Mouse (Mus musculus) olfactory bulb, adult 2 months (tissue): Measurements from ENCODE around the gene Nav2. TPM values are rescaled to one million over a fixed set of nuclear protein-coding genes. Genes with fewer than 3 reads are reported as not detected.

Experiments used
- H3K27ac ChIP-seq: fragments of 200-500 bp; 2 replicates; pipeline ENCODE4 v1.5.1; 2012; ENCODE audit warnings: low read depth, low read length; ENCODE audit not compliant: insufficient read depth
- H3K4me1 ChIP-seq: fragments of 200-500 bp; 2 replicates; pipeline ENCODE4 v1.6.1; 2012; ENCODE audit warnings: low read length; ENCODE audit not compliant: control insufficient read depth, insufficient read depth
- H3K4me3 ChIP-seq: fragments of 200-500 bp; 2 replicates; pipeline ENCODE4 v1.5.1; 2012; ENCODE audit warnings: mild to moderate bottlenecking, low read depth, low read length, moderate library complexity; ENCODE audit not compliant: insufficient read depth
- CTCF ChIP-seq: fragments of 200-500 bp; IDR thresholded peaks from 2 replicates; pipeline ENCODE4 v1.5.1; 2012; ENCODE audit warnings: low read depth, mild to moderate bottlenecking, low read length, moderate library complexity; ENCODE audit not compliant: insufficient read depth
- POLR2A ChIP-seq: fragments of 200-500 bp; IDR thresholded peaks from 2 replicates; pipeline ENCODE4 v1.6.1; 2012; ENCODE audit warnings: mild to moderate bottlenecking, low read depth, low read length, moderate library complexity; ENCODE audit not compliant: insufficient read depth
- WGBS: fragments of 180-500 bp; shearing (Covaris S2); methylation state at CpG from one replicate; pipeline ENCODE4 v1.1.7; 2018; 5-methylcytosine and 5-hydroxymethylcytosine counted together
- polyA plus RNA-seq: library from polyadenylated mRNA; stranded (reverse); fragments of >200 nt; gene quantifications from 2 replicates; pipeline ENCODE4 v1.2.4, GENCODE M21; 2012; ENCODE audit warnings: low replicate concordance; ENCODE audit not compliant: missing spikeins, insufficient read depth, insufficient read length

The Nav2 gene
- polyA plus RNA-seq, 1 experiment = 57.3 TPM

- no peak overlapping the region for H3K27ac ChIP-seq
- no peak for TF ChIP-seq POLR2A
- TF ChIP-seq CTCF = no peak
- WGBS = 81% methylated on average over 9 of the region's 9 CpGs
- peaks cover 10% of the 10 kb centered on the region for H3K4me1 ChIP-seq
- no peak overlapping the region for H3K4me3 ChIP-seq
These were observed 499.2 kb downstream of the Nav2 start for GRCm38 (mm10) chr7:49407688-49408087.

- Histone ChIP-seq H3K27ac (no peak overlapping the region), H3K4me3 (no peak overlapping the region), H3K4me1 (peaks cover 10% of the 10 kb centered on the region)
- TF ChIP-seq CTCF (no peak), POLR2A (no peak)
- WGBS = 85% methylated on average over 7 of the region's 7 CpGs
These were observed 500.1 kb downstream of the Nav2 start for GRCm38 (mm10) chr7:49408625-49409024.

GRCm38 (mm10) chr7:49409265-49409664, 500.7 kb downstream of the Nav2 start:
- WGBS = 70% methylated on average over 3 of the region's 3 CpGs
- TF ChIP-seq CTCF (no peak), POLR2A (no peak)
- Histone ChIP-seq H3K4me1 (peaks cover 10% of the 10 kb centered on the region), H3K27ac (no peak overlapping the region), H3K4me3 (no peak overlapping the region)

GRCm38 (mm10) chr7:49410188-49410587, 501.7 kb downstream of the Nav2 start:
- Histone ChIP-seq H3K27ac (no peak overlapping the region), H3K4me3 (no peak overlapping the region), H3K4me1 (peaks cover 14% of the 10 kb centered on the region)
- TF ChIP-seq POLR2A = no peak
- TF ChIP-seq CTCF = no peak
- WGBS = 72% methylated on average over 5 of the region's 5 CpGs

- H3K4me1 ChIP-seq = peaks cover 20% of the 10 kb centered on the region
- H3K27ac ChIP-seq = no peak overlapping the region
- WGBS = 97% methylated on average over 4 of the region's 4 CpGs
- H3K4me3 ChIP-seq = no peak overlapping the region
- TF ChIP-seq CTCF (no peak), POLR2A (no peak)
These were observed 502.4 kb downstream of the Nav2 start for GRCm38 (mm10) chr7:49410892-49411291.

- Histone ChIP-seq H3K4me3 (no peak overlapping the region), H3K27ac (no peak overlapping the region), H3K4me1 (peaks cover 18% of the 10 kb centered on the region)
- TF ChIP-seq POLR2A (no peak), CTCF (no peak)
- WGBS = 90% methylated on average over 9 of the region's 9 CpGs
These were observed 503.3 kb downstream of the Nav2 start for GRCm38 (mm10) chr7:49411803-49412202.

- H3K4me3 ChIP-seq = no peak overlapping the region
- WGBS = 65% methylated on average over 7 of the region's 7 CpGs
- H3K4me1 ChIP-seq = peaks cover 17% of the 10 kb centered on the region
- no peak overlapping the region for H3K27ac ChIP-seq
- TF ChIP-seq POLR2A (no peak), CTCF (no peak)
These were observed 506.6 kb downstream of the Nav2 start for GRCm38 (mm10) chr7:49415131-49415530.

- H3K27ac ChIP-seq = no peak overlapping the region
- WGBS = 79% methylated on average over 12 of the region's 12 CpGs
- no peak overlapping the region for H3K4me3 ChIP-seq
These were observed 507.2 kb downstream of the Nav2 start for GRCm38 (mm10) chr7:49415716-49416115.

GRCm38 (mm10) chr7:49418841-49419240, 510.3 kb downstream of the Nav2 start:
- TF ChIP-seq CTCF (no peak), POLR2A (no peak)
- Histone ChIP-seq H3K4me1 (peaks cover 18% of the 10 kb centered on the region), H3K27ac (no peak overlapping the region), H3K4me3 (no peak overlapping the region)
- 39% methylated on average over 13 of the region's 13 CpGs for WGBS

More at GRCm38 (mm10) chr7:49415716-49416115, 507.2 kb downstream of the Nav2 start:
- H3K4me1 ChIP-seq = peaks cover 18% of the 10 kb centered on the region
- TF ChIP-seq POLR2A = no peak

GRCm38 (mm10) chr7:49420139-49420802, 511.8 kb downstream of the Nav2 start:
- Histone ChIP-seq H3K4me1 (peaks cover 19% of the 10 kb centered on the region), H3K27ac (no peak overlapping the region), H3K4me3 (no peak overlapping the region)
- TF ChIP-seq POLR2A (no peak), CTCF (no peak)
- 78% methylated on average over 17 of the region's 17 CpGs for WGBS
